Mouse (Mus musculus) thymus, adult 2 months (tissue): ENCODE measurements around the gene Phf24.

Experiments used
- CTCF ChIP-seq: fragments of 200-500 bp; IDR thresholded peaks from 2 replicates; pipeline ENCODE4 v1.5.1; 2012; ENCODE audit warnings: mild to moderate bottlenecking, control low read depth, low read length, moderate library complexity, borderline replicate concordance; ENCODE audit not compliant: control insufficient read depth, poor library complexity, insufficient read depth; ENCODE audit errors: extremely low read depth
- POLR2A ChIP-seq: fragments of 200-500 bp; IDR thresholded peaks from 2 replicates; pipeline ENCODE4 v1.6.1; 2012; ENCODE audit warnings: mild to moderate bottlenecking, low read length, control low read depth, moderate library complexity; ENCODE audit not compliant: control insufficient read depth, poor library complexity, insufficient read depth; ENCODE audit errors: extremely low read depth

GRCm38 (mm10) chr4:42902174-42902573, 14.3 kb upstream of the Phf24 start:
- TF ChIP-seq POLR2A (no peak), CTCF (peak; percentile 45; the same call in 1 of the 2 replicates)
